Mouse (Mus musculus): ENCODE data around the gene Mrnip.
"Not testable (repeated sequence)": the region's sequence is repeated elsewhere in the genome, so short reads cannot be mapped to it uniquely, and the experiment has no call there.

Mrnip gene

GRCm38 (mm10) chr11:50174111-50174729 lies at the start of gene Mrnip:
Gene Mrnip, plus strand, starts transcription at chr11:50174444.
- DNase-seq: not testable (repeated sequence)

- DNase-seq: no peak
Measured at GRCm38 (mm10) chr11:50127781-50128180, 46.5 kb upstream of the Mrnip start.

- peak; percentile 95 for DNase-seq
Measured at GRCm38 (mm10) chr11:50130811-50131766, 43.2 kb upstream of the Mrnip start, which contains the start of gene Tbc1d9b. Gene Tbc1d9b, plus strand, starts transcription at chr11:50131396.

- no peak for DNase-seq
Measured at GRCm38 (mm10) chr11:50131801-50132201, 42.4 kb upstream of the Mrnip start.

- DNase-seq: no peak
Measured at GRCm38 (mm10) chr11:50132265-50132664, 42.0 kb upstream of the Mrnip start.

GRCm38 (mm10) chr11:50134136-50134859 lies 39.9 kb upstream of the Mrnip start:
- no peak for DNase-seq

- DNase-seq: no peak
Measured at GRCm38 (mm10) chr11:50138206-50138822, 35.9 kb upstream of the Mrnip start.

GRCm38 (mm10) chr11:50139571-50139970 lies 34.7 kb upstream of the Mrnip start:
- DNase-seq: no peak

GRCm38 (mm10) chr11:50145529-50145928 lies 28.7 kb upstream of the Mrnip start:
- no peak for DNase-seq

GRCm38 (mm10) chr11:50146121-50146520 lies 28.1 kb upstream of the Mrnip start:
- DNase-seq: no peak

GRCm38 (mm10) chr11:50147267-50147957 lies 26.8 kb upstream of the Mrnip start:
- no peak for DNase-seq

GRCm38 (mm10) chr11:50147958-50148476 lies 26.2 kb upstream of the Mrnip start:
- DNase-seq: no peak

- DNase-seq: peak; percentile 33
Measured at GRCm38 (mm10) chr11:50149200-50149599, 25.0 kb upstream of the Mrnip start.

GRCm38 (mm10) chr11:50149603-50150150 lies 24.6 kb upstream of the Mrnip start:
- DNase-seq: no peak

GRCm38 (mm10) chr11:50151374-50151773 lies 22.9 kb upstream of the Mrnip start:
- DNase-seq: no peak

GRCm38 (mm10) chr11:50154166-50154565 lies 20.1 kb upstream of the Mrnip start:
- no peak for DNase-seq

GRCm38 (mm10) chr11:50154777-50155520 lies 19.3 kb upstream of the Mrnip start:
- no peak for DNase-seq

- no peak for DNase-seq
Measured at GRCm38 (mm10) chr11:50155785-50156184, 18.5 kb upstream of the Mrnip start.

- DNase-seq: no peak
Measured at GRCm38 (mm10) chr11:50156725-50157258, 17.5 kb upstream of the Mrnip start.

GRCm38 (mm10) chr11:50158346-50158745 lies 15.9 kb upstream of the Mrnip start:
- no peak for DNase-seq

- no peak for DNase-seq
Measured at GRCm38 (mm10) chr11:50159347-50159746, 14.9 kb upstream of the Mrnip start.
